Mouse (Mus musculus) urinary bladder, postnatal 36 days (tissue): ENCODE results near the gene Mindy3.
A peak's percentile ranks its signal among the peaks of the same experiment; 100 is the strongest.

ENCODE experiments used
- DNase-seq, 2 experiments: peaks; one replicate each; pipeline ENCODE4 v3.0.0; 2022; ENCODE audit warnings: low spot score in 2 of 2, mixed read lengths in 1 of 2

Gene Mindy3

GRCm38 (mm10) chr2:12301431-12302170 lies 117.7 kb downstream of the Mindy3 start, which contains the start of gene Itga8:
Itga8 (minus strand) TSS chr2:12301922.
- peak; percentile 66 for DNase-seq

GRCm38 (mm10) chr2:12300449-12301228 lies 118.6 kb downstream of the Mindy3 start:
- DNase-seq, result no peak

DNA sequence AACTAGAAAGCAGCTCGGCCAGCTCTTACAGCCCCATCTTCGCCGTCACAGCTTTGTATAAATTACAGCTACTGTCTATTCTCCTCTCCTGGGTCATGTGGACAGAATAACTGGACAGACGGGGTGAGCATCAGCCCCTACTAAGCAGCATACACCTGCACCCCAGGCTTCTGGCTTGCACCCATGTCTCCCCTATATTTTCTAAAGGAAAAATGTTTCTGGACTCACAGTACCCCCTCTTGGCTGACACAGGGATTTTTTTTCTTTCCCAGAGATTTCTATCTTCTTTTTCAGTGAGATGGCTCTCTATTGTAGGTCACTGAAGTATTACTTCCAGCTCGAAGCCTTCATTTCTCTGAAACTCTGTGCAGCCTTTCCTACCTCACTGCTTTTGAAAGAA lies 122.0 kb downstream of the Mindy3 start:
- DNase-seq, result no peak
